Mouse (Mus musculus) MEL (cell line): Measurements from ENCODE around the gene Adamts2. TPM values are rescaled to one million over a fixed set of nuclear protein-coding genes. Genes with fewer than 3 reads are reported as not detected.

Experiments used
- DNase-seq: peaks from one replicate; pipeline ENCODE4 v3.0.0; 2011; ENCODE audit warnings: low read depth, low spot score
- H3K27ac ChIP-seq: 2 replicates; pipeline ENCODE4 v1.5.1; 2012; ENCODE audit warnings: low read depth, mild to moderate bottlenecking, control low read depth, low read length, moderate library complexity; ENCODE audit not compliant: control insufficient read depth
- H3K27me3 ChIP-seq, 2 experiments: fragments of 150-350 bp in 1 of 2; sonication (generic) in 1 of 2; 2 replicates each; pipeline ENCODE4 v1.6.1; 2012; ENCODE audit warnings: low read length in 2 of 2, mild to moderate bottlenecking in 2 of 2, improper control_type of control experiment in 1 of 2, moderate library complexity in 1 of 2; ENCODE audit not compliant: insufficient read depth in 2 of 2, control insufficient read depth in 1 of 2
- H3K36me3 ChIP-seq, 2 experiments: 2 replicates each; pipeline ENCODE4 v1.6.1; 2012 to 2014; ENCODE audit warnings: low read length in 2 of 2, improper control_type of control experiment in 1 of 2, inconsistent platforms in 1 of 2, mild to moderate bottlenecking in 1 of 2; ENCODE audit not compliant: insufficient read depth in 2 of 2, control insufficient read depth in 1 of 2
- H3K4me1 ChIP-seq, 2 experiments: fragments of 150-350 bp in 1 of 2; sonication (generic) in 1 of 2; 2 replicates each; pipeline ENCODE4 v1.6.1; 2012; ENCODE audit warnings: low read length in 2 of 2, improper control_type of control experiment in 1 of 2, mild to moderate bottlenecking in 1 of 2; ENCODE audit not compliant: insufficient read depth in 2 of 2, control insufficient read depth in 1 of 2
- H3K4me3 ChIP-seq, 2 experiments: fragments of 150-350 bp in 1 of 2; sonication (generic) in 1 of 2; 2 replicates each; pipeline ENCODE4 v1.5.1; 2012; ENCODE audit warnings: low read depth in 2 of 2, low read length in 2 of 2, mild to moderate bottlenecking in 2 of 2, moderate library complexity in 2 of 2, control low read depth in 1 of 2, improper control_type of control experiment in 1 of 2; ENCODE audit not compliant: control insufficient read depth in 1 of 2, insufficient read depth in 1 of 2
- H3K79me2 ChIP-seq: 2 replicates; pipeline ENCODE4 v1.6.1; 2012; ENCODE audit warnings: mild to moderate bottlenecking, low read length, moderate library complexity; ENCODE audit not compliant: control insufficient read depth, poor library complexity, insufficient read depth
- H3K9ac ChIP-seq: 2 replicates; pipeline ENCODE4 v1.6.1; 2012; ENCODE audit warnings: low read depth, mild to moderate bottlenecking, control low read depth, low read length, moderate library complexity; ENCODE audit not compliant: control insufficient read depth, poor library complexity, severe bottlenecking
- H3K9me3 ChIP-seq: fragments of 150-350 bp; sonication (generic); replicated peaks from 2 replicates; pipeline ENCODE4 v1.6.1; 2012; ENCODE audit warnings: mild to moderate bottlenecking, low read length, improper control_type of control experiment, moderate library complexity; ENCODE audit not compliant: insufficient read depth
- CHD2 ChIP-seq: IDR thresholded peaks from 2 replicates; pipeline ENCODE4 v1.6.1; 2011; ENCODE audit warnings: low read length, improper control_type of control experiment
- CTCF ChIP-seq, 3 experiments: IDR thresholded peaks in 2 of 3; conservative IDR thresholded peaks in 1 of 3; 2 replicates each; pipeline ENCODE4 v1.5.1; 2011 to 2012; ENCODE audit warnings: low read length in 3 of 3, low read depth in 2 of 3, mild to moderate bottlenecking in 2 of 3, improper control_type of control experiment in 1 of 3, inconsistent platforms in 1 of 3, mixed read lengths in 1 of 3, moderate library complexity in 1 of 3; ENCODE audit not compliant: control insufficient read depth in 1 of 3, insufficient read depth in 1 of 3, poor library complexity in 1 of 3, severe bottlenecking in 1 of 3
- GABPA ChIP-seq: IDR thresholded peaks from 2 replicates; pipeline ENCODE4 v1.6.1; 2012; ENCODE audit warnings: low read depth, mild to moderate bottlenecking, inconsistent platforms, low read length, improper control_type of control experiment, moderate library complexity
- GATA1 ChIP-seq: IDR thresholded peaks from 2 replicates; pipeline ENCODE4 v1.6.1; 2011; ENCODE audit warnings: low read depth, low read length, improper control_type of control experiment
- KAT2A ChIP-seq: conservative IDR thresholded peaks from 2 replicates; pipeline ENCODE4 v1.6.1; 2012; ENCODE audit warnings: low read depth, low read length, improper control_type of control experiment, inconsistent platforms
- MAFK ChIP-seq: IDR thresholded peaks from 2 replicates; pipeline ENCODE4 v1.6.1; 2011; ENCODE audit warnings: low read depth, mild to moderate bottlenecking, low read length, improper control_type of control experiment, borderline replicate concordance
- MAZ ChIP-seq: IDR thresholded peaks from 2 replicates; pipeline ENCODE4 v1.6.1; 2012; ENCODE audit warnings: low read depth, mild to moderate bottlenecking, inconsistent platforms, low read length, improper control_type of control experiment
- MEF2A ChIP-seq: IDR thresholded peaks from 2 replicates; pipeline ENCODE4 v1.6.1; 2014; ENCODE audit warnings: low read depth, mild to moderate bottlenecking, inconsistent platforms, low read length, improper control_type of control experiment; ENCODE audit not compliant: poor library complexity, insufficient replicate concordance, severe bottlenecking; ENCODE audit errors: extremely low read depth
- MYC ChIP-seq: IDR thresholded peaks from 2 replicates; pipeline ENCODE4 v1.6.1; 2011; ENCODE audit warnings: low read depth, mild to moderate bottlenecking, low read length, improper control_type of control experiment, moderate library complexity
- POLR2A ChIP-seq, 2 experiments: IDR thresholded peaks; 2 replicates each; pipeline ENCODE4 v1.6.1; 2011 to 2012; ENCODE audit warnings: low read length in 2 of 2, mild to moderate bottlenecking in 2 of 2, control low read depth in 1 of 2, improper control_type of control experiment in 1 of 2, low read depth in 1 of 2, moderate library complexity in 1 of 2; ENCODE audit not compliant: control insufficient read depth in 1 of 2, insufficient read depth in 1 of 2, poor library complexity in 1 of 2
- RCOR1 ChIP-seq: IDR thresholded peaks from 2 replicates; pipeline ENCODE4 v1.6.1; 2012; ENCODE audit warnings: low read depth, mild to moderate bottlenecking, inconsistent platforms, low read length, improper control_type of control experiment
- TBP ChIP-seq: IDR thresholded peaks from 2 replicates; pipeline ENCODE4 v1.8.0; 2011; ENCODE audit warnings: low read depth, low read length, improper control_type of control experiment
- USF1 ChIP-seq: IDR thresholded peaks from 2 replicates; pipeline ENCODE4 v1.6.1; 2014; ENCODE audit warnings: low read depth, mild to moderate bottlenecking, inconsistent platforms, low read length, improper control_type of control experiment, moderate library complexity
- USF2 ChIP-seq, 2 experiments: IDR thresholded peaks; 2 replicates each; pipeline ENCODE4 v1.6.1; 2011 to 2012; ENCODE audit warnings: improper control_type of control experiment in 2 of 2, low read length in 2 of 2, borderline replicate concordance in 1 of 2, inconsistent platforms in 1 of 2, low read depth in 1 of 2, mild to moderate bottlenecking in 1 of 2; ENCODE audit not compliant: insufficient read depth in 1 of 2
- polyA plus RNA-seq, 2 experiments: library from polyadenylated mRNA; stranded (reverse) in 1 of 2; unstranded in 1 of 2; fragments of >175 nt in 1 of 2; fragments of >200 nt in 1 of 2; gene quantifications; 2 replicates each; pipeline versions ENCODE4 v1.2.1 to v1.2.4; 2012; ENCODE audit warnings: low replicate concordance in 2 of 2, low read depth in 1 of 2; ENCODE audit not compliant: insufficient read length in 2 of 2, insufficient read depth in 1 of 2, missing spikeins in 1 of 2
- total RNA-seq: library from RNA; depleted of rRNA; stranded (reverse); fragments of 300-350 nt; gene quantifications from 2 replicates; pipeline ENCODE4 v1.2.3, GENCODE M21; 2012

The Adamts2 gene
- total and polyA plus RNA-seq, 3 experiments, result not detected

DNA sequence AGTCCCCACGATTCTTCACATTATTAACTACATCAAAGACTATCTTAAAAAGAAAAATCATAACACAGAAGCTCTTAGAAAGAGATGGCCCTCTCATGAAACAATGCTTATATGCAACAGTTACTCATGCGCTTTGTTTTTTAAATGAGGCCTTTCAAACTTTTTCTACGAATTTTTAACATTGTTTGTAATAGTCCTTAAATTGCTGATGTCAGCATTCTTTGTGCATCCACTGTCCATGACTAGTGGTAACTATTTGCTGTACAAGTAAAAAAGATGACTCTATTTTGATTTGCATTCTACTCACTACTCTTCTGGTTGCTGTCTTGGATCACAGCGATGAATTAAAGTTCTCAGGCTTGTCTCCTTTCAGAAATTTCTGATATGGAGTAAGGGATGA, 212.3 kb downstream of the Adamts2 start:
- DNase-seq, result no peak
- H3K36me3 ChIP-seq, result no peaks in the 10 kb centered on the region; a peak in 1 of 4 replicates
- TF ChIP-seq POLR2A (IDR thresholded peaks at IDR 0.05; ENCODE audit: control insufficient read depth in 1 of 2, insufficient read depth in 1 of 2, low read depth in 1 of 2, low read length in 2 of 2, poor library complexity in 1 of 2) (no peak), USF2 (IDR thresholded peaks at IDR 0.05; ENCODE audit: borderline replicate concordance in 1 of 2, insufficient read depth in 1 of 2, low read depth in 1 of 2, low read length in 2 of 2) (no peak), MAFK (peak; percentile 95)

DNA sequence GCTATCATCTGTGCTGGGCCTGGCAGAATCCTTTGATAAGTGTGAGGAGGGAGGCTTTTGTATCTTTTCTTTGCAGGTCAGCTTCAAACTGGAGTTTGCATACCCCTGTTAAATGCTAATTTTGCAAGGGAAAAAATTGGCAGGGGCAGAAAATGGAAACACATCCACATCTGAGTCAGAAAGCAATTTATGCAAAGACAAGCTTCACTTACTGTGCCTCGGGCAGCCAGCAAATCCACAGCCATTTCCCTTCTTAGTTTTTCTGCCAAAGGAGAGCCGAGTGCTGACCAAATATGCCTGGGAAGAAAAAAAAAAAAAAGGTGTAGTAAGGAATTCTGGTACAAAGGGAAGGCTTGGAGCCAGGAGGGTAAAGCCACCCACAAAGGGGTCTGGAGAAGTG, 224.3 kb downstream of the Adamts2 start:
- no peaks in the 10 kb centered on the region; the same call in 1 of the 2 replicates for H3K79me2 ChIP-seq
- peaks cover 0 to 2% of the 10 kb centered on the region in 2 experiments; a peak in 1 of 4 replicates for H3K36me3 ChIP-seq
- no peak for DNase-seq
- no peak overlapping the region for H3K9ac ChIP-seq
- no peak overlapping the region for H3K4me3 ChIP-seq
- H3K4me1 ChIP-seq, result peaks cover 3 to 4% of the 10 kb centered on the region in 2 experiments; a peak in 1 of 4 replicates
- TF ChIP-seq CTCF (IDR thresholded peaks at IDR 0.05 in 2 of 3, conservative IDR thresholded peaks at IDR 0.05 in 1 of 3; ENCODE audit: control insufficient read depth in 1 of 3, insufficient read depth in 1 of 3, low read depth in 2 of 3, low read length in 3 of 3, poor library complexity in 1 of 3, severe bottlenecking in 1 of 3) (no peak), MAZ (no peak), MYC (no peak), MAFK (no peak), MEF2A (no peak), KAT2A (no peak), CHD2 (no peak), RCOR1 (no peak), TBP (no peak), USF1 (no peak), GABPA (no peak), GATA1 (no peak)
- H3K9me3 ChIP-seq, result no peaks in the 10 kb centered on the region
- H3K27ac ChIP-seq, result no peak overlapping the region
- H3K27me3 ChIP-seq, result no peaks in the 10 kb centered on the region

More for the DNA sequence above, 212.3 kb downstream of the Adamts2 start:
- Histone ChIP-seq H3K27ac (no peak overlapping the region), H3K9me3 (no peaks in the 10 kb centered on the region; the same call in 1 of the 2 replicates), H3K4me1 (no peaks in the 10 kb centered on the region), H3K9ac (no peak overlapping the region), H3K79me2 (no peaks in the 10 kb centered on the region), H3K4me3 (no peak overlapping the region), H3K27me3 (no peaks in the 10 kb centered on the region)
